Mouse (Mus musculus) brain, embryonic 18.5 days (tissue): ENCODE results near the gene Ddit4l.
"Not testable (repeated sequence)": the region's sequence is repeated elsewhere in the genome, so short reads cannot be mapped to it uniquely, and the experiment has no call there.

Experiments
- DNase-seq: peaks from one replicate; pipeline ENCODE4 v3.0.0-alpha.2; 2012; ENCODE audit warnings: low read depth, low spot score

Ddit4l gene

DNA sequence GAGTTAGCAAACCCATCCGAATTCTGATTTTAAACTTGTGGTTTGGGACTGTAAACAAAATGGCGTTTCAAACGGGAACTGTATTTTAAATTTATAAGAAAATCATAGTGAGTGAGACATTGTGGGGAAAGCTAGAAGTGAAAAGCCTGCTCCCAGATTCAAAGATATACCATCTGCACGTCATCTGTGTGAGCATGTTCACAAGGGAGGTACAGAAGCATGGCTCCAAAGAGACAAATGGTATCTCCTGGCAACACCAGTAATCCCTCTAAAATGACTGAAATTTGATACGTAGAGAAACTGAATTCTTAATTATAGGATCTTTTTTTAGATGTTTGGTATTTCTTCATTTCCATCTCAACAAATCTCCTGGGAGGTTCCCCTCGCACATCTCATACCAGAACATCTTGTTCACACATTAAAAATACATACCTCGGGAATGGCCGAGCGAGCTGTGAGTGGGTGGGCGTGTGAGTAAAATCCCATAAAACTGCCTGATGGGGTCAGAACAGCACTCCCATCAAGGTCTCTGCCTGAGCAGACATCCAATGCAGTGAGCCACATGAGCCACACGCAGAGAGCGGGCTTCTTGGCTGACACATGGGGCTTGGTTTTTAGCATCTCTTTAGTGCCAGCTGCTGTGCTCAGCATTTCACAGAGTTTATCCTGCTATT, 26.2 kb downstream of the Ddit4l start:
- peak; percentile 72 for DNase-seq

DNA sequence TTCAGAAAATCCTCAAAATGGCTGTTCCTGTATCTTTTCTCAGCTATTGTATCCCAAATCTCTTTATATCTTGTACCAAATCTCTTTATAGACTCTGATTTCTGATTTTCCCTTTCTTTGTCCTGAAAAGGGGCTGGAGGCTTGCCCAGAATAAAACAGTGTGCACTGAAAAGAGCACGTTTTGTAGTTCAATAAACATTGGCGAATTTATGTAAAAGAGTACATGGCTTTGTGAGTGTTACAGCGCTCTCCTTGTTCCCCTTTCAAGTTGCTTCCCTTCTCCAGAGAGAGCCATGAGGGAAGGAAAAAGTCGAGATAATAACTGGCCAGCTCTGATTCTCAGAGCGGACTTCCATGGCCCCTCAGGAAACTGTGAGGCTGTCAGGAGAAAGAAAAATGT, 27.7 kb downstream of the Ddit4l start:
- DNase-seq = no peak

DNA sequence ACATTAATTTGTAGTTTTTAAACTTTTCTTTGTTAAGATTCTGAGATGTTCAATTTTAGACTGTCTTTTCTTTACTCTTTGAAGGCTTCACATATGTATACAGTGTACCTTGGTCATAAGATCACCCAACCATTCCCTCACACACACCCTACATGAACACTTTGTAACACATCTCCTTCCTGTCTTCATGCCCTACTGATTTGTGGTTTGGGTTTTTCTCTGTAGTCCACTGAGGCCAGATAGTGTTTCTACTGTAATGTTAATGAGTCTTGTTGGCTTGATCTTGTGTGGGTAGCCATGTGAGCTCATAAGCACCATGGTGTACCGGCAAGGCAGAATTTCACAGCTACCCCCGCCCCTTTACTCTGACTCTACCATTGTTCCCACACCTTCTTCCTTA, 31.4 kb downstream of the Ddit4l start:
- DNase-seq = no peak

DNA sequence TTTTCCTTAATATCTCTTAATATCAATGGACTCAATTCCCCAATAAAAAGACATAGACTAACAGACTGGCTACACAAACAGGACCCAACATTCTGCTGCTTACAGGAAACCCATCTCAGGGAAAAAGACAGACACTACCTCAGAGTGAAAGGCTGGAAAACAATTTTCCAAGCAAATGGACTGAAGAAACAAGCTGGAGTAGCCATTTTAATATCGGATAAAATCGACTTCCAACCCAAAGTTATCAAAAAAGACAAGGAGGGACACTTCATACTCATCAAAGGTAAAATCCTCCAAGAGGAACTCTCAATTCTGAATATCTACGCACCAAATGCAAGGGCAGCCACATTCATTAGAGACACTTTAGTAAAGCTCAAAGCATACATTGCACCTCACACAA, 49.8 kb downstream of the Ddit4l start, which contains the start of gene Gm21962:
Gm21962 (plus strand) TSS at position 301 of the 400 bp plus-strand sequence.
- DNase-seq = not testable (repeated sequence)
